Mouse (Mus musculus): ENCODE data around the gene Galnt14.

Galnt14 gene

GRCm38 (mm10) chr17:73512844-73513243, 197.4 kb downstream of the Galnt14 start:
- no peak for DNase-seq (ENCODE audit: low read depth, low spot score)

GRCm38 (mm10) chr17:73507804-73508535, 202.3 kb downstream of the Galnt14 start:
- no peak for DNase-seq (ENCODE audit: low read depth, low spot score)

GRCm38 (mm10) chr17:73504111-73504510, 206.1 kb downstream of the Galnt14 start:
- DNase-seq (ENCODE audit: low read depth, low spot score): no peak

GRCm38 (mm10) chr17:73502613-73503012, 207.6 kb downstream of the Galnt14 start:
- no peak for DNase-seq (ENCODE audit: low read depth, low spot score)

GRCm38 (mm10) chr17:73489519-73489918, 220.7 kb downstream of the Galnt14 start:
- no peak for DNase-seq (ENCODE audit: low read depth, low spot score)

GRCm38 (mm10) chr17:73487792-73488191, 222.5 kb downstream of the Galnt14 start:
- DNase-seq (ENCODE audit: low read depth, low spot score): peak; percentile 52

- no peak for DNase-seq (ENCODE audit: low read depth, low spot score)
Measured at GRCm38 (mm10) chr17:73487380-73487779, 222.9 kb downstream of the Galnt14 start.

- DNase-seq (ENCODE audit: low read depth, low spot score): no peak
Measured at GRCm38 (mm10) chr17:73477096-73478076, 232.9 kb downstream of the Galnt14 start.

- DNase-seq (ENCODE audit: low read depth, low spot score): no peak
Measured at GRCm38 (mm10) chr17:73474371-73474770, 235.9 kb downstream of the Galnt14 start.

- DNase-seq (ENCODE audit: low read depth, low spot score): no peak
Measured at GRCm38 (mm10) chr17:73473012-73473411, 237.2 kb downstream of the Galnt14 start.

GRCm38 (mm10) chr17:73460874-73461273, 249.4 kb downstream of the Galnt14 start:
- no peak for DNase-seq (ENCODE audit: low read depth, low spot score)

GRCm38 (mm10) chr17:73458741-73459140, 251.5 kb downstream of the Galnt14 start:
- no peak for DNase-seq (ENCODE audit: low read depth, low spot score)

- DNase-seq (ENCODE audit: low read depth, low spot score): no peak
Measured at GRCm38 (mm10) chr17:73456551-73456950, 253.7 kb downstream of the Galnt14 start.

GRCm38 (mm10) chr17:73453646-73454045, 256.6 kb downstream of the Galnt14 start:
- DNase-seq (ENCODE audit: low read depth, low spot score): no peak

- DNase-seq (ENCODE audit: low read depth, low spot score): no peak
Measured at GRCm38 (mm10) chr17:73452151-73452760, 258.0 kb downstream of the Galnt14 start.

GRCm38 (mm10) chr17:73449104-73449503, 261.1 kb downstream of the Galnt14 start:
- no peak for DNase-seq (ENCODE audit: low read depth, low spot score)

All from embryo, embryonic 11.5 days (tissue).